Mouse (Mus musculus) forebrain, embryonic 11.5 days (tissue): ENCODE measurements around the gene Ppp1r9a. TPM values are rescaled to one million over a fixed set of nuclear protein-coding genes. Genes with fewer than 3 reads are reported as not detected.

Experiments used
- ATAC-seq: fragments of 200-750 bp; cut with Nextera tagmentation; replicated peaks from 2 replicates; pipeline ENCODE4 v1.8.0; 2017; ENCODE audit warnings: moderate TSS enrichment; ENCODE audit not compliant: low FRiP score
- DNase-seq: peaks from one replicate; pipeline ENCODE4 v3.0.0-alpha.2; 2017; ENCODE audit warnings: low spot score
- H3K27ac ChIP-seq: fragments of 300-500 bp; sonication (generic); 2 replicates; pipeline ENCODE4 v1.5.1; 2014; ENCODE audit warnings: low read depth, low read length
- H3K27me3 ChIP-seq: fragments of 300-500 bp; sonication (generic); 2 replicates; pipeline ENCODE4 v1.6.1; 2014; ENCODE audit warnings: mild to moderate bottlenecking, low read length, mixed read lengths; ENCODE audit not compliant: control insufficient read depth, insufficient read depth
- H3K36me3 ChIP-seq: fragments of 300-500 bp; sonication (generic); 2 replicates; pipeline ENCODE4 v1.6.1; 2014; ENCODE audit warnings: mild to moderate bottlenecking, low read length, moderate library complexity, mixed read lengths; ENCODE audit not compliant: control insufficient read depth, insufficient read depth
- H3K4me1 ChIP-seq: fragments of 300-500 bp; sonication (generic); replicated peaks from 2 replicates; pipeline ENCODE4 v1.6.1; 2014; ENCODE audit warnings: low read length, mixed read lengths; ENCODE audit not compliant: control insufficient read depth, insufficient read depth
- H3K4me2 ChIP-seq: fragments of 300-500 bp; sonication (generic); 2 replicates; pipeline ENCODE4 v1.6.1; 2014; ENCODE audit warnings: low read depth, mild to moderate bottlenecking, low read length, moderate library complexity, mixed read lengths; ENCODE audit not compliant: severe bottlenecking
- H3K4me3 ChIP-seq: fragments of 300-500 bp; sonication (generic); 2 replicates; pipeline ENCODE4 v1.5.1; 2014; ENCODE audit warnings: low read depth, low read length
- H3K9ac ChIP-seq: fragments of 300-500 bp; sonication (generic); 2 replicates; pipeline ENCODE4 v1.6.1; 2014; ENCODE audit warnings: low read length
- H3K9me3 ChIP-seq: fragments of 300-500 bp; sonication (generic); 2 replicates; pipeline ENCODE4 v1.6.1; 2016; ENCODE audit warnings: low read length, mixed read lengths; ENCODE audit not compliant: control insufficient read depth
- WGBS: fragments of 180-500 bp; shearing (Covaris S2); extraction: QIAGEN DNeasy Blood & Tissue Kit; methylation state at CpG from one replicate; pipeline ENCODE4 v1.1.7; 2014; 5-methylcytosine and 5-hydroxymethylcytosine counted together
- polyA plus RNA-seq: library from polyadenylated mRNA; unstranded; fragments of >200 nt; fragmentation: Nextera tagmentation; extraction: Ambion mirVana; gene quantifications from 2 replicates; pipeline ENCODE4 v1.2.1, GENCODE M21; 2014

The Ppp1r9a gene
- polyA plus RNA-seq, 1 experiment from 2014 or later: 29.2 TPM

GRCm38 (mm10) chr6:5099282-5099681, 196.6 kb downstream of the Ppp1r9a start:
- H3K9ac ChIP-seq: no peak overlapping the region
- 50% methylated on average over 5 of the region's 5 CpGs for WGBS
- H3K36me3 ChIP-seq: no peaks in the 10 kb centered on the region
- no peak overlapping the region for H3K4me2 ChIP-seq
- no peak overlapping the region for H3K27ac ChIP-seq
- ATAC-seq (no peak), DNase-seq (no peak)
- H3K9me3 ChIP-seq: no peaks in the 10 kb centered on the region
- H3K4me3 ChIP-seq: no peak overlapping the region
- no peaks in the 10 kb centered on the region for H3K27me3 ChIP-seq
- no peaks in the 10 kb centered on the region; the same call in 1 of the 2 replicates for H3K4me1 ChIP-seq

- H3K4me2 ChIP-seq: no peak overlapping the region
- DNase-seq (no peak), ATAC-seq (no peak)
- H3K9ac ChIP-seq: no peak overlapping the region
- 74% methylated on average over 8 of the region's 8 CpGs for WGBS
- no peaks in the 10 kb centered on the region for H3K36me3 ChIP-seq
- no peaks in the 10 kb centered on the region for H3K9me3 ChIP-seq
- H3K27me3 ChIP-seq: no peaks in the 10 kb centered on the region
- no peak overlapping the region for H3K4me3 ChIP-seq
- H3K4me1 ChIP-seq: no peaks in the 10 kb centered on the region; the same call in 1 of the 2 replicates
- no peak overlapping the region for H3K27ac ChIP-seq
Observed at GRCm38 (mm10) chr6:5099842-5100241, 197.1 kb downstream of the Ppp1r9a start.

- H3K4me2 ChIP-seq: no peak overlapping the region
- no peaks in the 10 kb centered on the region for H3K9me3 ChIP-seq
- ATAC-seq (no peak), DNase-seq (no peak)
- H3K27me3 ChIP-seq: no peaks in the 10 kb centered on the region
- 80% methylated on average over 10 of the region's 10 CpGs for WGBS
- no peak overlapping the region for H3K9ac ChIP-seq
- H3K4me3 ChIP-seq: no peak overlapping the region
- H3K36me3 ChIP-seq: no peaks in the 10 kb centered on the region
- H3K27ac ChIP-seq: no peak overlapping the region
- no peaks in the 10 kb centered on the region; the same call in 1 of the 2 replicates for H3K4me1 ChIP-seq
Observed at GRCm38 (mm10) chr6:5100347-5100746, 197.6 kb downstream of the Ppp1r9a start.

GRCm38 (mm10) chr6:5102741-5103140, 200.0 kb downstream of the Ppp1r9a start:
- Histone ChIP-seq H3K9ac (no peak overlapping the region), H3K4me3 (no peak overlapping the region), H3K27me3 (no peaks in the 10 kb centered on the region), H3K9me3 (no peaks in the 10 kb centered on the region), H3K4me1 (no peaks in the 10 kb centered on the region; the same call in 1 of the 2 replicates), H3K27ac (no peak overlapping the region), H3K36me3 (no peaks in the 10 kb centered on the region), H3K4me2 (no peak overlapping the region)
- ATAC-seq (no peak), DNase-seq (no peak)
- WGBS: 33% methylated on average over 2 of the region's 2 CpGs

- WGBS: 70% methylated on average over 6 of the region's 6 CpGs
- H3K9ac ChIP-seq: no peak overlapping the region; the same call in 1 of the 2 replicates
- H3K27ac ChIP-seq: no peak overlapping the region
Observed at GRCm38 (mm10) chr6:5103769-5104168, 201.1 kb downstream of the Ppp1r9a start.

GRCm38 (mm10) chr6:5104238-5104637, 201.5 kb downstream of the Ppp1r9a start:
- DNase-seq (no peak), ATAC-seq (no peak)
- Histone ChIP-seq H3K4me3 (no peak overlapping the region), H3K27ac (no peak overlapping the region), H3K36me3 (no peaks in the 10 kb centered on the region), H3K4me1 (no peaks in the 10 kb centered on the region; the same call in 1 of the 2 replicates), H3K9me3 (no peaks in the 10 kb centered on the region), H3K27me3 (no peaks in the 10 kb centered on the region), H3K4me2 (no peak overlapping the region), H3K9ac (no peak overlapping the region)
- WGBS: 89% methylated on average over 7 of the region's 7 CpGs

More at GRCm38 (mm10) chr6:5103769-5104168, 201.1 kb downstream of the Ppp1r9a start:
- DNase-seq (no peak), ATAC-seq (no peak)
- no peaks in the 10 kb centered on the region; the same call in 1 of the 2 replicates for H3K4me1 ChIP-seq
- H3K4me3 ChIP-seq: no peak overlapping the region
- H3K36me3 ChIP-seq: no peaks in the 10 kb centered on the region
- no peak overlapping the region for H3K4me2 ChIP-seq
- H3K9me3 ChIP-seq: no peaks in the 10 kb centered on the region
- no peaks in the 10 kb centered on the region for H3K27me3 ChIP-seq

- Histone ChIP-seq H3K4me2 (no peak overlapping the region), H3K4me1 (0 out of 2 replicates have a peak, but pooled peaks cover 4% of the 10 kb centered on the region), H3K9ac (no peak overlapping the region), H3K27me3 (no peaks in the 10 kb centered on the region), H3K4me3 (no peak overlapping the region), H3K9me3 (no peaks in the 10 kb centered on the region), H3K27ac (no peak overlapping the region), H3K36me3 (no peaks in the 10 kb centered on the region)
- ATAC-seq (no peak), DNase-seq (no peak)
- 44% methylated on average over 3 of the region's 3 CpGs for WGBS
Observed at GRCm38 (mm10) chr6:5108494-5108893, 205.8 kb downstream of the Ppp1r9a start.

GRCm38 (mm10) chr6:5109925-5110714, 207.4 kb downstream of the Ppp1r9a start:
- H3K9ac ChIP-seq: peak overlapping the region; percentile 47
- no peaks in the 10 kb centered on the region for H3K27me3 ChIP-seq
- H3K4me3 ChIP-seq: peak overlapping the region; percentile 26
- ATAC-seq (peak; percentile 96), DNase-seq (peak; percentile 92)
- H3K4me1 ChIP-seq: 0 out of 2 replicates have a peak, but pooled peaks cover 6% of the 10 kb centered on the region
- H3K27ac ChIP-seq: no peak overlapping the region
- peak overlapping the region; percentile 51 for H3K4me2 ChIP-seq
- no peaks in the 10 kb centered on the region for H3K9me3 ChIP-seq
- WGBS: 7% methylated on average over 18 of the region's 18 CpGs
- no peaks in the 10 kb centered on the region for H3K36me3 ChIP-seq

GRCm38 (mm10) chr6:5110715-5111048, 208.0 kb downstream of the Ppp1r9a start:
- H3K36me3 ChIP-seq: no peaks in the 10 kb centered on the region
- H3K9ac ChIP-seq: no peak overlapping the region
- H3K4me1 ChIP-seq: 0 out of 2 replicates have a peak, but pooled peaks cover 6% of the 10 kb centered on the region
- H3K27ac ChIP-seq: no peak overlapping the region
- no peak overlapping the region for H3K4me3 ChIP-seq
- no peak for DNase-seq
- no peaks in the 10 kb centered on the region for H3K27me3 ChIP-seq
- 18% methylated on average over 3 of the region's 3 CpGs for WGBS
- H3K4me2 ChIP-seq: no peak overlapping the region
- H3K9me3 ChIP-seq: no peaks in the 10 kb centered on the region
- peak; percentile 36; the same call in 1 of the 2 replicates for ATAC-seq
